Mouse (Mus musculus) kidney, adult 2 months (tissue): ENCODE measurements around the gene Opn1sw. TPM values are rescaled to one million over a fixed set of nuclear protein-coding genes. Genes with fewer than 3 reads are reported as not detected.
"Not testable (repeated sequence)": the region's sequence is repeated elsewhere in the genome, so short reads cannot be mapped to it uniquely, and the experiment has no call there.

Experiments used
- DNase-seq: peaks from one replicate; pipeline ENCODE4 v3.0.0; 2021
- H3K27ac ChIP-seq: fragments of 200-500 bp; 2 replicates; pipeline ENCODE4 v1.5.1; 2012; ENCODE audit warnings: low read depth, low read length, control low read depth, inconsistent platforms; ENCODE audit not compliant: insufficient read depth
- H3K27me3 ChIP-seq: fragments of 200-500 bp; replicated peaks from 2 replicates; pipeline ENCODE4 v1.6.1; 2012; ENCODE audit warnings: mild to moderate bottlenecking, moderate library complexity, low read length, inconsistent platforms; ENCODE audit not compliant: control insufficient read depth, insufficient read depth
- H3K36me3 ChIP-seq: fragments of 200-500 bp; 2 replicates; pipeline ENCODE4 v1.6.1; 2012; ENCODE audit warnings: mild to moderate bottlenecking, moderate library complexity, low read length, inconsistent platforms; ENCODE audit not compliant: control insufficient read depth, insufficient read depth
- H3K4me1 ChIP-seq: fragments of 200-500 bp; 2 replicates; pipeline ENCODE4 v1.6.1; 2011; ENCODE audit warnings: low read length; ENCODE audit not compliant: control insufficient read depth, insufficient read depth
- H3K4me3 ChIP-seq: fragments of 200-500 bp; 2 replicates; pipeline ENCODE4 v1.5.1; 2011; ENCODE audit warnings: mild to moderate bottlenecking, low read depth, low read length, control low read depth; ENCODE audit not compliant: insufficient read depth
- CTCF ChIP-seq: fragments of 200-500 bp; conservative IDR thresholded peaks from 2 replicates; pipeline ENCODE4 v1.5.1; 2011; ENCODE audit warnings: low read depth, mild to moderate bottlenecking, control low read depth, low read length, moderate library complexity, mixed read lengths; ENCODE audit not compliant: insufficient read depth, insufficient read length
- POLR2A ChIP-seq: fragments of 200-500 bp; IDR thresholded peaks from one replicate; pipeline ENCODE4 v1.6.1; 2011; ENCODE audit warnings: low read depth, low read length, control low read depth
- WGBS: fragments of 180-500 bp; shearing (Covaris S2); methylation state at CpG from one replicate; pipeline ENCODE4 v1.1.7; 2018; 5-methylcytosine and 5-hydroxymethylcytosine counted together
- polyA plus RNA-seq: library from polyadenylated mRNA; depleted of rRNA; stranded (reverse); fragments of >200 nt; gene quantifications from 2 replicates; pipeline ENCODE4 v1.2.3, GENCODE M21; 2012

Gene Opn1sw
- polyA plus RNA-seq, 1 experiment = not detected

DNA sequence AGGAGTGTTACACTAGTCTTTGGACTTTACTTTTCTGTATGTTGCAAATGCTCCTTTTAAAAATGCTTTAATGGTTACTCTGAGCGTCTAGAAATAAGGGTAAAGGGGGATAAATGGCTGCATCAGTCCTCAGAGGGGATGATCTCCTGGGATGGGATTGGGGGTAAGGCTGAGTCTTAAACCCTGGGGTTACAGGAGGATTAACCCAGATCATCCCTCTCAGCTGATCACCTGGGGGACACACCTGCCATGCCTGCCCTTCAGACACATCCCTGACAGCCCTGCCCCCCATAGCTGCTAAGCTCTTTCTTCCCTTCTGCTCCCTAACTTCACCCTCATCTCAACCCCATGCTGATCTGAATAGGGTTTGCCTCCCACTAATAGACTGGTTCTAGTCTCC is 6.0 kb upstream of the Opn1sw start:
- no peak overlapping the region for H3K4me3 ChIP-seq
- H3K27me3 ChIP-seq = no peaks in the 10 kb centered on the region
- 94% methylated on average over 1 of the region's 1 CpGs for WGBS
- no peak overlapping the region for H3K27ac ChIP-seq
- H3K4me1 ChIP-seq = no peaks in the 10 kb centered on the region
- no peak for TF ChIP-seq CTCF
- no peak for TF ChIP-seq POLR2A
- no peaks in the 10 kb centered on the region for H3K36me3 ChIP-seq
- DNase-seq = no peak

DNA sequence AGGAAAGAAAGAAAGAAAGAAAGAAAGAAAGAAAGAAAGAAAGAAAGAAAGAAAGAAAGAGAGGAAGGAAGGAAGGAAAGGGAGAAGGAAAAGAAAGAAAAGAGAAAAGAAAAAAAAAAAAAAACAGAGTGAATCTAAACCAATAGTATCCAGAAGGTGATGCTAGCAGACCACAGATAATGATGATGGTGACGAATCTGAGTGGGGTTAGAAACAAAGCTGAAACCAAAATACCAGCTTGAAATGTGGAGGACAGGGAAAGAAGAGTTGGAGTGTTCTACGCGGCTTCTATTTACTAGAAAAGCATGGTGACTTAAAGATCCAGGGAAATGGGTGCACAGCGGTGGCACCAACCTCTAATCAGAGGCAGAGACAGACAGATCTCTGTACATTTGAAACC is 3.5 kb upstream of the Opn1sw start:
- Histone ChIP-seq H3K27ac (no peak overlapping the region), H3K36me3 (no peaks in the 10 kb centered on the region), H3K27me3 (no peaks in the 10 kb centered on the region), H3K4me3 (no peak overlapping the region), H3K4me1 (no peaks in the 10 kb centered on the region)
- TF ChIP-seq POLR2A = no peak
- TF ChIP-seq CTCF = no peak
- DNase-seq = no peak
- 71% methylated on average over 4 of the region's 4 CpGs for WGBS

DNA sequence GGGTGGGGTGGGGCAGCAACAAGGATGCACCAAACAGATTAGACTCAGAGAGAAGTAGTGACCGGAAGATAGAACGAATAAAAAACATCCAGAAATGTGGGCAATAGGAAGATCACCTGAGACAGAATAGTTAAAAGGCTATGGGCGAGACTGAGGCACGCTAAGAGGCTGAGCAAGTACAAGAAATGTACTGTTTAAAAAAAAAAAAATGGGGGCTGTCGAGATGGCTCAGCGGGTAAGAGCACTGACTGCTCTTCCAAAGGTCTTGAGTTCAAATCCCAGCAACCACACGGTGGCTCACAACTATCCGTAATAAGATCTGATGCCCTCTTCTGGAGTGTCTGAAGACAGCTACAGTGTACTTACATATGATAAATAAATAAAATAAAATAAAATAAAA is 3.0 kb upstream of the Opn1sw start:
- 80% methylated on average over 8 of the region's 8 CpGs for WGBS
- not testable (repeated sequence) for DNase-seq

DNA sequence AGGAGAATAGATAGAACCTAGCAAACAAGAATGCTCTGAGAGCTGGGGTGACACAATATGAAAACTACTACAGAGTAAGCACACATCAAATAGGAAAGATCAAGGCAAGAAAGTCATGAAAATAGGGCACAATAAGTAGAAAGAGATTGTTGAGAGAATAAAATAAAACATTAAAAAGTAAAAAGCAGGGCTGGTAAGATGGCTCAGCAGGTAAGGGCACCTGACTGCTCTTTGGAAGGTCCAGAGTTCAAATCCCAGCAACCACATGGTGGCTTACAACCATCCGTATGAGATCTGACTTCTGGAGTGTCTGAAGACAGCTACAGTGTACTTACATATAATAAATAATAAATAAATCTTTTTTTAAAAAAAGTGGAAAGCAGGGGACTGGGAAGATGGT is 2.2 kb upstream of the Opn1sw start:
- not testable (repeated sequence) for H3K36me3 ChIP-seq, DNase-seq, H3K27me3 ChIP-seq, H3K27ac ChIP-seq, H3K4me3 ChIP-seq, H3K4me1 ChIP-seq
- 76% methylated on average over 1 of the region's 1 CpGs for WGBS

More for the DNA sequence above, 3.0 kb upstream of the Opn1sw start:
- H3K27ac ChIP-seq, H3K4me3 ChIP-seq, H3K4me1 ChIP-seq, H3K27me3 ChIP-seq, H3K36me3 ChIP-seq: not testable (repeated sequence)

DNA sequence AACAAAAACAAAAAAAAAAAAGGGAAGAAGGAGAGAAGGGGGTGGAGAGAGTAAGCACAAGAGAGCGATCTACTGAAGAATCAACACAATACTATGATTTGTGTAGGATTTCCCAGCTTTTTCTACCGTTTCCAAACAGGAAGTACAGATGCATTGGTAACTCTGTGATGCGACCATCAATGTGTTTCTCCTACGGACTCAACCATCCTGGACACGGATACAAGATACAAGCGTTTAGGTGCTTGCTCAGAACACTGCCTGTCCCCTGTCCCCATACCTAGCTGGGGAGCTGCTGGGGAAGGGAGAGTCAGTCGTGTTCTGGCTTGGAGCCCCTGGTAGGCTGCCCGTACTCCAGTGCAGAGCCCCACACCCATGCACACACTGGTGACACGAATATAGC is 1.2 kb upstream of the Opn1sw start:
- H3K4me1 ChIP-seq = no peaks in the 10 kb centered on the region
- TF ChIP-seq POLR2A (no peak), CTCF (no peak)
- H3K27ac ChIP-seq = no peak overlapping the region
- no peak for DNase-seq
- 56% methylated on average over 9 of the region's 9 CpGs for WGBS
- H3K4me3 ChIP-seq = no peak overlapping the region
- no peaks in the 10 kb centered on the region for H3K36me3 ChIP-seq
- H3K27me3 ChIP-seq = no peaks in the 10 kb centered on the region

DNA sequence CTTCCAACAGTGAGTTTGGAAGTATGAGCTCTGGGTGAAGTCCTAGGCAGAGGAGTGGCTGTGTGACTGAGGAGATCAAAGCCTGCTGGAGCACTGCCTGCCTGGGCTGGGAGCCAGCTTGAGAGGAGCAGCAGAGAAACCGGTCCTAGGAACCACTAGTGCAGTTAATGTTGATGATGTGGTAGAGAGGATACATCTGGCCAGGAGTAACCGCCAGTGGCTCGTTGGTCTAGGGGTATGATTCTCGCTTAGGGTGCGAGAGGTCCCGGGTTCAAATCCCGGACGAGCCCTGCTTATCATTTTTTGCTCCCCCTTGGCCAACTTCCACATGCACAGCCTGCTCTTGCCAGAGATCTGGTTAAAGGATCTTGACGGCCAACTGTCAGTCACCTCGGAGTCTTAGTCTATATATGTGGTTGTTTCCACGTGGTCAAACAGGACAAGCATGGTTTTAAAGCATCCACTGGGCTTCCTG is 375 bp upstream of the Opn1sw start:
- WGBS = 9% methylated on average over 11 of the region's 11 CpGs

DNA sequence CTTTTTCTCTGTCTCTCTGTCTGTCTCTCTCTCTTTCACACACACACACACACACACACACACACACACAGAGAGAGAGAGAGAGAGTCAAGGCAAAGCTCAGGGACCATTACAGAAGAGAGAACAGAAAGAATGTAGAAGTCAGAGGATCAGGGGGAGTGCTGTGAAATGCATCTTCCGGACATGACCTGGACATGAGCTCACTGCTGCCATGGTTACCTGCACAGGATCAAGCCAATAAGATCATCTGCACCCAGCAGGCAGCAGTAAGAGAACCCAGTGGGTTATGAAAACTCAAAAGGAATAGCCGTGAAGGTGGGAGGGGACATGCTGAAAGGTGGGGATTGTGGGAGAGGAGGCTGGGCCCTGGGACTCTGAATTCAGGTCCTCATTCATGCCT is 5.8 kb downstream of the Opn1sw start:
- Histone ChIP-seq H3K27ac (no peak overlapping the region), H3K27me3 (no peaks in the 10 kb centered on the region), H3K36me3 (no peaks in the 10 kb centered on the region), H3K4me1 (no peaks in the 10 kb centered on the region), H3K4me3 (no peak overlapping the region)
- no peak for TF ChIP-seq POLR2A
- TF ChIP-seq CTCF = no peak
- DNase-seq = no peak
- 49% methylated on average over 2 of the region's 2 CpGs for WGBS

More for the DNA sequence above, 375 bp upstream of the Opn1sw start:
- Histone ChIP-seq H3K4me3 (no peak overlapping the region), H3K27ac (no peak overlapping the region), H3K4me1 (no peaks in the 10 kb centered on the region), H3K36me3 (no peaks in the 10 kb centered on the region), H3K27me3 (no peaks in the 10 kb centered on the region)
- TF ChIP-seq CTCF = no peak
- TF ChIP-seq POLR2A = no peak
- peak; percentile 94 for DNase-seq

DNA sequence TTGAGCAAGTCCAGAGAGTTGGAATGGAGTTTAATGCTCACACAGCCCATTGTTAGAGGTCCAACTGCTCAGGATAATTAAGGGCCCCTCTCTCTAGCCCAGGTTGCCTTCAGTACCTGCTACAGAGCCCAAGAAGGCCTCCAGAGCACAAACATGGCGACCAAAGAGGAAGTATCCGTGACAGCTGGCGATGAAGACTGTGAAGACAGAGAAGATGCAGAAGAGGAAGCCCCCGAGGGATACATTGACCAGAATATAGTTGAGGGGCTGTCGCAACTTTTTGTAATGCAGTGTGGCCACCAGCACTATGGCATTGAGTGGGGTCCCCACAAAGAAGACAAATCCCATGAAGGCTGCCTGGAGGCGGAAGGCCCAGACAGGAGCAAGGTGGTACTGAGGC is 8.3 kb downstream of the Opn1sw start:
- no peak overlapping the region for H3K4me3 ChIP-seq
- no peaks in the 10 kb centered on the region for H3K4me1 ChIP-seq
- TF ChIP-seq POLR2A = no peak
- no peak for TF ChIP-seq CTCF
- H3K27me3 ChIP-seq = no peaks in the 10 kb centered on the region
- H3K36me3 ChIP-seq = peaks cover 1% of the 10 kb centered on the region
- no peak for DNase-seq
- 93% methylated on average over 6 of the region's 6 CpGs for WGBS
- H3K27ac ChIP-seq = no peak overlapping the region
